Mouse (Mus musculus) small intestine, adult 2 months (tissue): ENCODE results near the gene Camta1.

Experiments
- CTCF ChIP-seq: fragments of 200-500 bp; IDR thresholded peaks from 2 replicates; pipeline ENCODE4 v1.5.1; 2012; ENCODE audit warnings: low read depth, mild to moderate bottlenecking, control low read depth, inconsistent platforms, low read length, moderate library complexity, mixed read lengths; ENCODE audit not compliant: insufficient replicate concordance, insufficient read length; ENCODE audit errors: extremely low read depth
- POLR2A ChIP-seq: fragments of 200-500 bp; IDR thresholded peaks from 2 replicates; pipeline ENCODE4 v1.6.1; 2012; ENCODE audit warnings: low read depth, mild to moderate bottlenecking, control low read depth, inconsistent platforms, low read length, moderate library complexity

- TF ChIP-seq CTCF (no peak), POLR2A (no peak)
These were observed 555.3 kb downstream of the Camta1 start for GRCm38 (mm10) chr4:151306311-151306765.
